Mouse (Mus musculus) intestine, embryonic 15.5 days (tissue): ENCODE measurements around the gene Nrtn. TPM values are rescaled to one million over a fixed set of nuclear protein-coding genes. Genes with fewer than 3 reads are reported as not detected.

ENCODE experiments used
- ATAC-seq: fragments of 200-750 bp; cut with Nextera tagmentation; 2 replicates; pipeline ENCODE4 v1.8.0; 2017; ENCODE audit warnings: moderate TSS enrichment, moderate library complexity
- H3K27ac ChIP-seq: fragments of 300-500 bp; sonication (generic); 2 replicates; pipeline ENCODE4 v1.5.1; 2015; ENCODE audit warnings: mild to moderate bottlenecking, inconsistent platforms
- H3K27me3 ChIP-seq: fragments of 300-500 bp; sonication (generic); replicated peaks from 2 replicates; pipeline ENCODE4 v1.6.1; 2015; ENCODE audit warnings: inconsistent platforms
- H3K36me3 ChIP-seq: fragments of 300-500 bp; sonication (generic); 2 replicates; pipeline ENCODE4 v1.6.1; 2015; ENCODE audit warnings: inconsistent platforms
- H3K4me1 ChIP-seq: fragments of 300-500 bp; sonication (generic); replicated peaks from 2 replicates; pipeline ENCODE4 v1.6.1; 2015; ENCODE audit warnings: inconsistent platforms
- H3K4me2 ChIP-seq: fragments of 300-500 bp; sonication (generic); replicated peaks from 2 replicates; pipeline ENCODE4 v1.6.1; 2015; ENCODE audit warnings: mild to moderate bottlenecking, inconsistent platforms
- H3K4me3 ChIP-seq: fragments of 300-500 bp; sonication (generic); replicated peaks from 2 replicates; pipeline ENCODE4 v1.5.1; 2015; ENCODE audit warnings: inconsistent platforms
- H3K9ac ChIP-seq: fragments of 300-500 bp; sonication (generic); 2 replicates; pipeline ENCODE4 v1.6.1; 2015; ENCODE audit warnings: inconsistent platforms
- H3K9me3 ChIP-seq: fragments of 300-500 bp; sonication (generic); 2 replicates; pipeline ENCODE4 v1.6.1; 2016; ENCODE audit warnings: inconsistent platforms
- WGBS: fragments of 180-500 bp; shearing (Covaris S2); methylation state at CpG from one replicate; pipeline ENCODE4 v1.1.7; 2015; 5-methylcytosine and 5-hydroxymethylcytosine counted together
- polyA plus RNA-seq: library from polyadenylated mRNA; unstranded; fragments of >200 nt; fragmentation: Nextera tagmentation; extraction: Ambion mirVana; gene quantifications from 2 replicates; pipeline ENCODE4 v1.2.1, GENCODE M21; 2015

Nrtn gene
- polyA plus RNA-seq, 1 experiment from 2014 or later = 10.7 TPM

- H3K36me3 ChIP-seq = peaks cover 91% of the 10 kb centered on the region
- H3K9me3 ChIP-seq = no peaks in the 10 kb centered on the region
- H3K4me3 ChIP-seq = no peak overlapping the region
- ATAC-seq = no peak
- H3K9ac ChIP-seq = no peak overlapping the region
- no peak overlapping the region for H3K27ac ChIP-seq
- no peaks in the 10 kb centered on the region for H3K4me1 ChIP-seq
- WGBS = 90% methylated on average over 1 of the region's 1 CpGs
- no peak overlapping the region for H3K4me2 ChIP-seq
- no peaks in the 10 kb centered on the region for H3K27me3 ChIP-seq
These were observed 50.8 kb downstream of the Nrtn start for GRCm38 (mm10) chr17:56706515-56706914.

- H3K4me1 ChIP-seq = no peaks in the 10 kb centered on the region
- no peaks in the 10 kb centered on the region for H3K9me3 ChIP-seq
- H3K9ac ChIP-seq = no peak overlapping the region
- H3K4me2 ChIP-seq = no peak overlapping the region
- no peaks in the 10 kb centered on the region for H3K27me3 ChIP-seq
- H3K4me3 ChIP-seq = no peak overlapping the region
- no peak for ATAC-seq
- H3K36me3 ChIP-seq = peaks cover 82% of the 10 kb centered on the region
- whole genome bisulfite sequencing = 81% methylated on average over 4 of the region's 4 CpGs
- no peak overlapping the region for H3K27ac ChIP-seq
These were observed 54.3 kb downstream of the Nrtn start for GRCm38 (mm10) chr17:56703038-56703437.

Other genes with a start within 250 kb of the Nrtn start
- gene Znrf4, start 245.1 kb downstream of the Nrtn start, polyA plus RNA-seq = not detected in 2 replicates
- 1.3 and 1.4 TPM in 2 replicates for gene Gm20219, start 203.1 kb downstream of the Nrtn start, polyA plus RNA-seq
- 66.7 and 74.7 TPM in 2 replicates for gene Safb2, start 172.9 kb downstream of the Nrtn start, polyA plus RNA-seq
- gene Safb, start 172.7 kb downstream of the Nrtn start, polyA plus RNA-seq = 79.3 and 86.2 TPM in 2 replicates
- gene 2410015M20Rik, start 147.8 kb downstream of the Nrtn start, polyA plus RNA-seq = 283 and 287 TPM in 2 replicates
- 1,919 and 1,958 TPM in 2 replicates for gene Rpl36, start 144.1 kb downstream of the Nrtn start, polyA plus RNA-seq
- gene Lonp1, start 130.6 kb downstream of the Nrtn start, polyA plus RNA-seq = 62.6 and 70.0 TPM in 2 replicates
- 0.48 and 0.68 TPM in 2 replicates for gene Catsperd, start 129.4 kb downstream of the Nrtn start, polyA plus RNA-seq
- gene Ranbp3, start 84.2 kb downstream of the Nrtn start, polyA plus RNA-seq = 73.5 and 76.2 TPM in 2 replicates
- 471 and 522 TPM in 2 replicates for gene Ndufa11, start 39.8 kb downstream of the Nrtn start, polyA plus RNA-seq
- gene Vmac, start 39.5 kb downstream of the Nrtn start, polyA plus RNA-seq = 14.3 and 15.2 TPM in 2 replicates
- 38.7 and 42.8 TPM in 2 replicates for gene Dus3l, start 7.2 kb upstream of the Nrtn start, polyA plus RNA-seq
- gene Prr22, start 12.7 kb upstream of the Nrtn start, polyA plus RNA-seq = 1.2 and 1.6 TPM in 2 replicates
- gene Rfx2, start 73.5 kb upstream of the Nrtn start, polyA plus RNA-seq = 3.1 and 4.4 TPM in 2 replicates
- not detected in 2 replicates for gene Acsbg2, start 116.9 kb upstream of the Nrtn start, polyA plus RNA-seq
- gene 1700061G19Rik, start 117.9 kb upstream of the Nrtn start, polyA plus RNA-seq = 0.15 and 0.19 TPM in 2 replicates
- 39.9 and 40.2 TPM in 2 replicates for gene Mllt1, start 177.9 kb upstream of the Nrtn start, polyA plus RNA-seq
- gene Acer1, start 224.6 kb upstream of the Nrtn start, polyA plus RNA-seq = 0.46 and 1.00 TPM in 2 replicates
- 149 and 166 TPM in 2 replicates for gene Clpp, start 232.8 kb upstream of the Nrtn start, polyA plus RNA-seq
- 41.1 and 42.4 TPM in 2 replicates for gene Alkbh7, start 239.8 kb upstream of the Nrtn start, polyA plus RNA-seq
- gene Pspn, start 242.5 kb upstream of the Nrtn start, polyA plus RNA-seq = 0.45 TPM in 1 of 2 replicates, not detected in the other